Mouse (Mus musculus): ENCODE measurements at regions not wholly inside any gene's neighbourhood (a gene's known extent, or its start where the extent isn't known, plus 50 kb on each side); places are given as distances from the start of the nearest gene placed in this dataset.

DNA sequence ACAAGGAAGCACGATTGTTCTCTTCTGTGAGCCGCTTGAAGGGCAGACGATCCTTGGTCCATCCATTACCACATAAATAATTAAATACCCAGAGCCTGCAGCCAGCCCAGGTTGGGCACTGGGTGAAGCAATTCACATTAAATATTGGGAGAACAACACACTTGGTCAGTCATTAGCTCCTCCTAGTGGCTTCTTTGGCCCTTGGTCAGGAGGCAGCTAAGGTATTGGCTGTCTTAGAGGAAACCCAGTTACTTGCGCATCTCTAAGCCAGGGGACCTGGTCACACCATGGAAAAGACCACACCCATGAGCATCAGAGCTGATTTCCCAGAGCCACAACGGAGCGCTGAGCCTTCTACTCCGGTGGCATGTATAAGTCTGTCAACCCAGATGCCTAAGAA is 433.2 kb downstream of the Epha4 start:
- TF ChIP-seq CTCF (IDR thresholded peaks at IDR 0.05; ENCODE audit: low read depth) (peak; percentile 56), EP300 (IDR thresholded peaks at IDR 0.05; ENCODE audit: low read depth) (no peak)

Data from liver, postnatal 0 days (tissue).